Mouse (Mus musculus) activated CD4-positive, CD25-positive, alpha-beta regulatory T cell (primary cell): ENCODE data around the gene 4932411N23Rik. TPM values are rescaled to one million over a fixed set of nuclear protein-coding genes. Genes with fewer than 3 reads are reported as not detected.

Source experiments
- polyA plus RNA-seq, 2 experiments: library from polyadenylated mRNA; unstranded; fragments of 100-300 nt; shearing (Covaris generic); gene quantifications; one replicate each; pipeline ENCODE4 v1.2.1; 2017

The 4932411N23Rik gene
- not detected for polyA plus RNA-seq

GRCm38 (mm10) chrX:126815768-126816167 is at the start of gene 4932411N23Rik:
4932411N23Rik (minus strand) TSS chrX:126815868.

Other genes with a start within 250 kb of the 4932411N23Rik start
- not detected for gene Gm382, start 224.1 kb upstream of the 4932411N23Rik start, polyA plus RNA-seq